Mouse (Mus musculus) thymus, postnatal 10 days (tissue): Measurements from ENCODE around the gene Tsen34.
"Not testable (repeated sequence)": the region's sequence is repeated elsewhere in the genome, so short reads cannot be mapped to it uniquely, and the experiment has no call there.

Experiments
- DNase-seq, 2 experiments: peaks; one replicate each; pipeline ENCODE4 v3.0.0; 2021; ENCODE audit warnings: low spot score in 2 of 2

Gene Tsen34

DNA sequence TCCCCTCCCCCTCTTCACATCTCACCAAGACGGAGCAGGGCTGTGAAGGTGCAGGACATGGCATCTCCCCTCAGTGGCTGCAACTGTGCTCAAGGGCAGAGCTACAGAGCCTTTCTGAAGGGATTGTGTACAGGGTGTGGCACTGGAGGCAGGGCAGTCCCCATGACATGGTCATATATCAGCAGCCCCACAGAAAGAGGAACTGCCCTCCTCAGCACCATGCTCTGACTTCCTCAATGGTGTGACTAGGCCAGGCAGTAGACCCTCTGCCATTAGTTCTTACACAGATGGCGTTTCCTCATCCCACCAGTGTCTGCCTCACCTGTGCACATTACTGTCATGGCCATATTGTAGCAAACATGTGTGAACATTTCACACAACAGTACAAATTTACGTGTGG, 27.6 kb downstream of the Tsen34 start, which contains the start of gene Pirb:
Pirb (minus strand) TSS at position 124 of the 400 bp plus-strand sequence.
- DNase-seq = not testable (repeated sequence)

DNA sequence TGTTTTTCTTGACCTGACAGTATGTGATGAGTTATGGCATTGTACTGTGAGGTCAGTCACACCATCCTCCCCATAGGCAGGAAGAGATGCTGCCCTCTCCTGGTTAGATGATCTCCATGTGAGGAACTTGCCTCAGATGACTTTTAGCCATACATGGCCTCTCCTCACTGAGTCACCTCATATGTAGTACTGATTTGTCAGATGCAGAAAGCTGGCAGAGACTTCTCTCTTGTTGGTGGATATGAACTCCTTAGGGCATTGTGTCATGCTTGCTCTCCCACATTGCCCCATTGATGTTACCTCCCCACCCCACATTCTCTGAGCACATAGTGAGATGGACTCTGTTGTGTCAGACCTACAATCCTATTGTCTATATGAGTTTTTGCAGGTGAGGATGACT, 32.8 kb downstream of the Tsen34 start:
- not testable (repeated sequence) for DNase-seq

DNA sequence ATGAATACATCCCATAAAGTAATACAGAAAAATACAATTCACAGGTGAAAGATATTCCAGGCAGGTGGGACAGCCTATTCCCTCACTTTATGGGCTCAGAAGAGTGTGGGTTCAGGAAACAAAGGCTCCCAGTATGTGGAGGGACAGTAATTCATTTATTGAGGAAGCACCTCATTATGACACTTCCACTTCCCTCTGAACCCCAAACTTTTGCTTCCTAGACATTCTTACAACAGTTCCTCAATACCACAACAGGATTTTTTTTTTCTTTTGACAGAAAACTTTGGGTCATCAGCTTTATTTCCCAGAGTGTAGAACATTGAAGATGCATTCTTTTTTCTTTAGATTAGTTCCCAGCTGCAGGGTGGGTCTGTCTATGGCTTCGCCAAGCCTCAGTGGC, 40.0 kb downstream of the Tsen34 start:
- DNase-seq = not testable (repeated sequence)
